Mouse (Mus musculus) midbrain, postnatal 0 days (tissue): ENCODE measurements around the gene Itpa. TPM values are rescaled to one million over a fixed set of nuclear protein-coding genes. Genes with fewer than 3 reads are reported as not detected.

Experiments
- ATAC-seq: fragments of 200-750 bp; cut with Nextera tagmentation; 2 replicates; pipeline ENCODE4 v1.8.0; 2017; ENCODE audit warnings: moderate number of reproducible peaks, mild to moderate bottlenecking, moderate TSS enrichment, moderate library complexity; ENCODE audit not compliant: low FRiP score
- DNase-seq: peaks from one replicate; pipeline ENCODE4 v3.0.0-alpha.2; 2015; ENCODE audit warnings: low spot score
- H3K27ac ChIP-seq: fragments of 300-500 bp; sonication (generic); 2 replicates; pipeline ENCODE4 v1.5.1; 2014; ENCODE audit warnings: low read depth, mild to moderate bottlenecking, low read length, mixed read lengths
- H3K27me3 ChIP-seq: fragments of 300-500 bp; sonication (generic); 2 replicates; pipeline ENCODE4 v1.6.1; 2014; ENCODE audit warnings: low read length, control low read depth, mixed read lengths; ENCODE audit not compliant: insufficient read depth
- H3K36me3 ChIP-seq: fragments of 300-500 bp; sonication (generic); 2 replicates; pipeline ENCODE4 v1.6.1; 2014; ENCODE audit warnings: low read length, control low read depth, mixed read lengths; ENCODE audit not compliant: insufficient read depth
- H3K4me1 ChIP-seq: fragments of 300-500 bp; sonication (generic); 2 replicates; pipeline ENCODE4 v1.6.1; 2014; ENCODE audit warnings: mild to moderate bottlenecking, control low read depth, antibody characterized with exemption, low read length, mixed read lengths; ENCODE audit not compliant: insufficient read depth
- H3K4me2 ChIP-seq: fragments of 300-500 bp; sonication (generic); 2 replicates; pipeline ENCODE4 v1.6.1; 2014; ENCODE audit warnings: low read depth, mild to moderate bottlenecking, low read length, mixed read lengths; ENCODE audit not compliant: poor library complexity, severe bottlenecking
- H3K4me3 ChIP-seq: fragments of 300-500 bp; sonication (generic); 2 replicates; pipeline ENCODE4 v1.5.1; 2014; ENCODE audit warnings: low read depth, mild to moderate bottlenecking, low read length, moderate library complexity
- H3K9ac ChIP-seq: fragments of 300-500 bp; sonication (generic); replicated peaks from 2 replicates; pipeline ENCODE4 v1.6.1; 2014; ENCODE audit warnings: mild to moderate bottlenecking, low read length, moderate library complexity, mixed read lengths; ENCODE audit not compliant: poor library complexity, severe bottlenecking
- H3K9me3 ChIP-seq: fragments of 300-500 bp; sonication (generic); 2 replicates; pipeline ENCODE4 v1.6.1; 2016; ENCODE audit warnings: low read length, control low read depth
- CTCF ChIP-seq: IDR thresholded peaks from 2 replicates; pipeline ENCODE4 v1.5.1; 2016; ENCODE audit warnings: antibody characterized with exemption, mild to moderate bottlenecking
- WGBS: fragments of 180-500 bp; shearing (Covaris S2); extraction: QIAGEN DNeasy Blood & Tissue Kit; methylation state at CpG from one replicate; pipeline ENCODE4 v1.1.7; 2014; 5-methylcytosine and 5-hydroxymethylcytosine counted together
- polyA plus RNA-seq: library from polyadenylated mRNA; unstranded; fragments of >200 nt; fragmentation: Nextera tagmentation; extraction: Ambion mirVana; gene quantifications from 2 replicates; pipeline ENCODE4 v1.2.1, GENCODE M21; 2015
- total RNA-seq: library from RNA; depleted of rRNA; stranded (reverse); fragments of >200 nt; gene quantifications from 2 replicates; pipeline ENCODE4 v1.2.3, GENCODE M21; 2014

Itpa gene
- total and polyA plus RNA-seq, 2 experiments from 2014 or later: 130 to 160 TPM

DNA sequence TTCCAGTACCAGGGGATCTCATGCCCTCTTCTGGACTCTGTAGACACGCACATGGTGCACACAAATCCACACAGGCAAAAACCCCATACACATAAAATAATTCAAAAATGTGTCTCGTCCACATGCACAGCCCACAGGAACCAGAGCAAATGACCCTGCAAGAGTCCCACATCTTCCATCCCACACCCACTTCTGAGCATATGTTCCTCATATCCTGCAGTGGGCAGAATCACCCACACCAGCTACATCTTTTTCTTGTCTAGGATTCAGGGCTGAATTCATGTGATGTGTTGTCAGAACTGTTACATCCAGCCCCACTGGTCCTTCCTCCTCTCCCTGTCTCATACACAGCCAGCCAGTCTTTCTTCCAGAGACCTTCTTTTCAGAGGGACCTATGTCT lies 14.1 kb upstream of the Itpa start:
- 90% methylated on average over 2 of the region's 2 CpGs for WGBS
- DNase-seq (no peak), ATAC-seq (no peak)
- no peak overlapping the region for H3K4me3 ChIP-seq
- no peak for TF ChIP-seq CTCF
- no peaks in the 10 kb centered on the region for H3K4me1 ChIP-seq
- peaks cover 42% of the 10 kb centered on the region for H3K36me3 ChIP-seq
- H3K9me3 ChIP-seq: no peaks in the 10 kb centered on the region
- no peak overlapping the region for H3K9ac ChIP-seq
- no peaks in the 10 kb centered on the region for H3K27me3 ChIP-seq
- H3K4me2 ChIP-seq: no peak overlapping the region
- no peak overlapping the region for H3K27ac ChIP-seq

DNA sequence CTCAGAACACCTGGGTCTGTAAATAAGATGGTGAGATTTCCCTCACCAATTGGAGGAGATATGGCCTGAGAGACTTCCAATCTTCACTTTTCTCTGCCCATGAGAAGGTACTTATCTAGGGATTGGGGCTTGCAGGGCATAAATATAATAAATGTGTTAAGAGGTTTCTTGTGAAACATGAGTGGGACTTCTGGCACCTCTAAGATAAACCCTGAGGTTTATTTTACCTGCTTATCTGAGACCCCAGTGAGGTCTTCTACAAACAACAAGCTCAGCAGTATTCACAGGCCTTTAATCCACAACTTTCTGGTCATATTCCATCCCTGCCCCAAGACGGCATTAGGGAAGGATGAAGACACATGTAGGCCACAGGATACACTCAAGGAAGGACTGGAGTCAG lies 13.7 kb upstream of the Itpa start:
- Histone ChIP-seq H3K9ac (no peak overlapping the region), H3K27me3 (no peaks in the 10 kb centered on the region), H3K4me2 (no peak overlapping the region), H3K4me1 (no peaks in the 10 kb centered on the region), H3K9me3 (no peaks in the 10 kb centered on the region), H3K4me3 (no peak overlapping the region), H3K36me3 (peaks cover 46% of the 10 kb centered on the region), H3K27ac (no peak overlapping the region)
- ATAC-seq (no peak), DNase-seq (no peak)
- WGBS: 86% methylated on average over 1 of the region's 1 CpGs
- TF ChIP-seq CTCF: no peak

DNA sequence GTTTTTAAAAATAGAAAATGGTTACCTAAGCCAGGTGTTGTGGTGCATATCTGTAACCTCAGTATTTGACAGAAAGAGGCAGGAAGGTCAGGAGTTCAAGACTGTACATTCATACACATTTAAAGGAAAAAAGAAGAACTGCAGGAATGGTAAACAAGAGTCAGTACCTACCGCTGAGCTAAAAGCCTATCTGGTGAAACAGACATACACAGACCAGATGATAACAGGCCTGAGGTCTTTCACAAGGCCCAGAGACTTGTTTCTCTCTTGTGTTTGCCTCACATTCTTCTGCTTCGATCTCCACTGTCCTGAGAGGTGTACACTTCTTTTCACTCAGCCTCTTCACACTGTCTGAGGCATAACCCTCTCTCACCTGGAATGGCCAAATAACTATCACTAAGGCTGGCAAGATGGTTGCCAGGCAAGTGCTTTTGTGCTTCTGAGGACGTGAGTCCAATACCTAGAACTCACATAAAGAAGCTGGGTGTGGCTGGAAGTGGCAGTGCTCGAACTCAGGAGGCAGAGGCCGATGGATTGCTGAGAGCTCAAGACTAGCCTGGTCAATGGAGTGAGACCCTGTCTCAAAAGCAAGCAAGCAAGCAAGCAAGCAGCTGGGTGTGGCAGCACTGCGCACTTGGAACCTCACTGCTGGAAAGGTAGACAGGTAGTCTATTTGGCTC lies 11.6 kb upstream of the Itpa start:
- Histone ChIP-seq H3K4me3 (no peak overlapping the region), H3K4me1 (no peaks in the 10 kb centered on the region), H3K27ac (no peak overlapping the region), H3K9ac (no peak overlapping the region), H3K4me2 (no peak overlapping the region), H3K27me3 (no peaks in the 10 kb centered on the region), H3K9me3 (no peaks in the 10 kb centered on the region), H3K36me3 (peaks cover 61% of the 10 kb centered on the region)
- 95% methylated on average over 6 of the region's 6 CpGs for WGBS
- DNase-seq: no peak
- no peak for TF ChIP-seq CTCF
- no peak for ATAC-seq

DNA sequence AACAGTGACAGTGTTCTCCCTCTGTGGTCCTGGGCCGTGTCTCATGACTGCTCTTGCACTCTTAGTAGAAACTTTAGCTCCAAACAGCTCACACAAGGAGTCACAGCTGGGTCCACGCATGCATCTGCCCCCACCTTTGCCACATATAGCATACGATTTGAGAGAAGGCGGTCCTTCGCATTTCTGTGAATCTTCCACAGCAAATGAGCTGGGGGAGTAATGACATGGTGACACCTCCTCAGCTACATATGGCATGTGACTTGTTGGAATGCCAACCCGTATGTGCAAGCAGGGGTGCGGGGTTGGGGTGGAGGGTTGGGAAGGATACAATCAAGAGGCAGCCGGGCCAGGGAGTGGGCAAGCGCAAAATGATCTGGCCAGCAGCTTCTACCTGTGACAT lies 10.9 kb upstream of the Itpa start:
- Histone ChIP-seq H3K36me3 (peaks cover 68% of the 10 kb centered on the region), H3K27ac (no peak overlapping the region), H3K4me1 (no peaks in the 10 kb centered on the region), H3K4me2 (no peak overlapping the region), H3K4me3 (no peak overlapping the region), H3K27me3 (no peaks in the 10 kb centered on the region), H3K9me3 (no peaks in the 10 kb centered on the region), H3K9ac (no peak overlapping the region)
- ATAC-seq (no peak), DNase-seq (no peak)
- 97% methylated on average over 9 of the region's 9 CpGs for WGBS
- TF ChIP-seq CTCF: no peak

DNA sequence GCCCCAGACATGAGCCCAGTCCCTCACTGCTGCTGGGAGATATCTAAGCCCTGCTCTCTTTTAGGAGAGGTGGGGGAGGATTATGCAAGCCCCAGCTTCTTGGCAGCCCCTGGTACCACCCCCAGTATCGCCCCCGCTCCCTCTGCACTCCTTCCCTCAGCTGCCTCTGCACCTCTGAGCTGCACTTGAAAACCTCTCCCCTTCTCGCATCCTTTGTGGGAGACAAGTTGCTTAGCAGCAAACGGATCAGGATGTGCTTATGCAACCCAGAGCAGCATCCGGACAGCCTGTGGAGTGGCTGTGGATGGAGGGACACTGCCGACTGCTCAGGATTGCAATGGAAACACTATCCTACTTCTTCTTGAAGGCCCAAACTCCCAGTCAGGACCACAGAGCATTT lies 9.9 kb upstream of the Itpa start:
- DNase-seq: no peak
- no peak for TF ChIP-seq CTCF
- Histone ChIP-seq H3K9ac (no peak overlapping the region), H3K27ac (no peak overlapping the region), H3K4me2 (no peak overlapping the region), H3K36me3 (peaks cover 73% of the 10 kb centered on the region), H3K4me1 (0 out of 2 replicates have a peak, but pooled peaks cover under 1% of the 10 kb centered on the region), H3K9me3 (no peaks in the 10 kb centered on the region), H3K27me3 (no peaks in the 10 kb centered on the region), H3K4me3 (no peak overlapping the region)
- WGBS: 84% methylated on average over 6 of the region's 6 CpGs
- no peak for ATAC-seq

DNA sequence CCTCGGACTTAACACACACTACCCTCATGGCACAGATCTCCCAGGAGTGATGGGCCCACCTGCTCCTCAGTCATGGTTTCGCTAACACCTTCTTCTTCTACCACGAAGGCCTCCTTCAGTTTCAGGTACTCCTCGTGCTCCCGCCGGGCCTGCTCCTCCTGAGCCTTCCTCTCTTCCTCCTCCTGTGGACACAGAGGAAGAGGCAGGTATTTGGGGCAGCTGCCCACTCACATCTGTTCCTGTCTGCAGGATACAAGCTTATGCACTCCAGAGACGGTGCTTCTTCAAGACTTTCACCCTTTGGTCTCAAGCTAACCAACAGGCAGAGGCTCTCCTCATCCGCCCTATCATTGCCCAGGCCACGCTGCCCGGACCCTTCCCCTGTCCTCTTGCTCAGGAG lies 8.9 kb upstream of the Itpa start:
- H3K4me1 ChIP-seq: peaks cover 10% of the 10 kb centered on the region; the same call in 1 of the 2 replicates

More for the DNA sequence above, 8.9 kb upstream of the Itpa start:
- Histone ChIP-seq H3K27ac (no peak overlapping the region), H3K9me3 (no peaks in the 10 kb centered on the region), H3K27me3 (no peaks in the 10 kb centered on the region), H3K36me3 (peaks cover 71% of the 10 kb centered on the region), H3K9ac (no peak overlapping the region), H3K4me2 (no peak overlapping the region), H3K4me3 (no peak overlapping the region)
- 96% methylated on average over 10 of the region's 10 CpGs for WGBS
- ATAC-seq (no peak), DNase-seq (no peak)
- no peak for TF ChIP-seq CTCF
